Mouse (Mus musculus) granulocyte monocyte progenitor cell, adult 5-6 weeks (primary cell): ENCODE results near the gene Scoc. TPM values are rescaled to one million over a fixed set of nuclear protein-coding genes. Genes with fewer than 3 reads are reported as not detected.
"Not testable (repeated sequence)": the region's sequence is repeated elsewhere in the genome, so short reads cannot be mapped to it uniquely, and the experiment has no call there.

ENCODE experiments used
- ATAC-seq: replicated peaks from 2 replicates; pipeline ENCODE4 v1.8.0; 2016; ENCODE audit warnings: mild to moderate bottlenecking, moderate TSS enrichment, inconsistent platforms; ENCODE audit not compliant: poor library complexity, severe bottlenecking
- total RNA-seq, 2 experiments: library from RNA; stranded (forward) in 1 of 2; stranded (reverse) in 1 of 2; fragments of 200-712, 200-1000 nt in 1 of 2; fragments of >200 nt in 1 of 2; fragmentation: Nextera tagmentation in 1 of 2; gene quantifications; 2 replicates each; pipeline ENCODE4 v1.2.3; 2014 to 2017

Scoc gene
- total RNA-seq (2014; fragmentation: Nextera tagmentation), result 35.8 and 47.8 TPM in 2 replicates
- 26.2 and 34.8 TPM in 2 replicates for total RNA-seq (2017)

DNA sequence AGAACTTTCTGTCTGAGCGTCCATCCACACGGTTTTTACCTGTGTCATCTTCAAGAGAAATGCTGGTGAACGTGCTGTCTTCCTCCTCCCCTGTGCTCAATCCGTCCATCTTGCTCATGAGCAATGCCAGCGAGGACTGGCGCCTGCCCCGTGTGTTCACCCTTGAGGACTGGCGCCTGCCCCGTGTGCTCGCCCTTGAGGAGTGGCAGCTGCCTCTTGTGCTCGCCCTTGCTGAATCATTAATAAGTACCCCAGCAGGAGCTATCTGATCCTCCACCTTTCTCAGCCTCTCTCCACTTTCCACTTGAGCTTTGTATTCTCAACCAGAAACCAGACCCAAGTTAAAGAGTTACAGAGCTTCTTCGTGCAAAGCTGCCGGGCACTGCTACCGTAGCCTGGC is at the start of gene Scoc:
Gene Scoc, minus strand, starts transcription at position 170 of the 400 bp plus-strand sequence.
- ATAC-seq, result no peak

DNA sequence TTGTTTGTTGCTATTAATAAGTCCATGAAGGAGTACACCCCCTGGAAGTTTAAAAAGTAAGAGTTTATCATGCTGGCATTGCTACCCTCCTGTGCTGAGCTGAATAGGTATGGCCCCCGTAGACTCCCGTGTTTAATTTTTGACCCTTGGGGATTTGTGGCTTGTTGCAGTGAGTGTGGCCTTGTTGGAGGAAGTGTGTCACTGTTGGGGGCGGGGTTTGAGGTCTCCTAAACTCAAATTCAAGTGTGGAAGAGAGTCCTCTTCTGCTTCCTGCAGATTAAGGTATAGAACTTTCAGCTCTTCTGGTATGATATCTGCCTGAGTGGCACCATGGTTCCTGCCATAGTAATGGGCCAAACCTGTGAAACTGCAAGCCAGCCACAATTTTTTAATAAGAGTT is 1.4 kb upstream of the Scoc start:
- ATAC-seq, result no peak

DNA sequence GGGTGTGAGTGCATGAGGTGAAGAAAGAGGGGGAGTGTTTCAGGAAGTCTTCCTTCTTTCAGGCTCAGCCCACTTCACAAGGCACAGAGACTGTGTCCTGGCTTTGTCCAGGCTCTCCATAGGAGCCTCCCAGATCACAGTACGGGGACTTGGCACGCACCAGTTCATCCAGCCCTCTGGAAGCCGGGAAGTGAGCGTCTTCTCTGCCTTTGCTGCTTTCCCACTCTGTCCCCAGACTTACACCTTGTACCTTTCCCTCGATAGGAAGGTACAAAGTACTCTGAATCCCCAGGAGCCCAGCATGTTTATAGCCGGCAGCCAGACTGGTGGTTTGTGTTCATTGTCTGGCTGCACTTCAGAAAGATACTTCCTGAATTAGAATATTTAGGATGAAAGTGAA is 1.1 kb downstream of the Scoc start:
- no peak for ATAC-seq

GRCm38 (mm10) chr8:83451056-83451455 is 7.1 kb downstream of the Scoc start:
- peak; percentile 95 for ATAC-seq

DNA sequence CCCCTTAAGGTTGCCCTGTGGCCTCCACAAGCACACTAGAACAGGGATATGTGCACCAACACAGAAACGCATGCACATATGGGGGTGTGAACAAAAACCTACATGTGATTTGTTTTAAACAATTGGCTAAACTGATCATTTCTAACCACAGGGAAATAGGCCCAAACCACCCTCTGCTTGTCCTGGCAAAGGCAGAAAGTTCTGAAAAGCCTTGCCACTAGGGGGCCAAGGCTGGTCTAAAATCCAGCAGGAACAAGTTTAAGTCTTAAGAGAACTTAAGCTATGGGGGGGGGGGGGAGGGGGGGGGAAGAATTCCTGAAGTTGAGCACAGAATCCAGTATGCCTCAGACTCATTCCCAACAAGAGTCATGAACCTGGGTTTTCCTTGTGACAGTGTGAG is 8.2 kb downstream of the Scoc start:
- no peak; the same call in 1 of the 2 replicates for ATAC-seq

DNA sequence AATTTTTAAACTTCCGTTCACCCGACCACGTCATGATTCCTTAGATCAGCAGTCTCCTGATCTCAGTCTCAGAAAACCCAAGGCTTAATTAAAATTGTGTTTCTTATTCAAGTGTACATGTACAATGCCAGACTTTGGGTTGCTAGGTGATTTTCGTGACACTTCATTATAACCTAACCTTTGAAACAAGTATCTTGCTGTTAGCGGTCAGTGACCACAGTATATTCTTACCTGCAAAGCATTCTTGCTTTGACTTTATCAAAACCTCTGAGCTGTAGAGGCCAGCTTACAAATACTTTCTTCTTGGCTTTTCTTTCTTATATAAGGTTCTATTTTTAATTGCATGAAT is 15.2 kb downstream of the Scoc start:
- no peak for ATAC-seq

DNA sequence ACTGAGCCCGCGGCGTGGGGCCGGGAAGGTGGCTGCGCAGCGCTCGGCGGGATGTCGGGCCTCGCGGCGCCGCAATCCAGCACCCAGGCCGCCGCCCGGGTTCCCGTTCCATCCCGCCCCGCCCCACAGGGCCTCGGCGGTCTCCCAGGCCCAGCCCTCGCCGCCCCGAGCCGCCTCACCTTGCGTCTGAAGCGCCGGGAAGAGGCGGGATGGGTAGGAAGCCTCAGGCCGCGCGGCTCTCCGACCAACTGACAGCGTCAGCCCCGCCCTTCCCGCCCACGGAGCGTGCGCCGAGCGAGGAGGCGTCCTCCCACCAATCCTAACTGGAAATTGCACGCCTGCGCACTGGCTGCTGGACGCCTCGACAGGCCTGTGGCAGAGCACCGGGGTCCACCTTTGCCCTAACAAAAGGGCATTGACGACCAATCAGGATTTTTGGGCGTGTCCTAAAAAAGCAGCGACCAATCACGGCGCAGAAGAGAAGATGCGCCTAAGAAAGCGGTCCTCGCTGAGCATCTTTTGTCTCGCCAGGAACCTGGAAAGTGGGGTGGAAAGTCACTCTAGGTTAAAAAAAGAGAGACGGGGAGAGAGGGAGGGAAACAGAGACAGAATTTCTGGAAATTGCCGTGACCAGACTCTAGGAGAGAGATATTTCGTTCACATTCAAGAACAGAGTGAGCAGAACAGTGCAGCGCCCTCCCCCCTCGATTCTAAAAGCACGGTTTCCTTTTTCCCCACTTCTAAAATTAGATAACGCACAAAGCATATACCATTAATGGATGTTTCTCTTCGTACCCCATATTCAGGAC is 15.7 kb downstream of the Scoc start:
- peak; percentile 99 for ATAC-seq

GRCm38 (mm10) chr8:83441656-83442242 is 16.4 kb downstream of the Scoc start:
- no peak for ATAC-seq

DNA sequence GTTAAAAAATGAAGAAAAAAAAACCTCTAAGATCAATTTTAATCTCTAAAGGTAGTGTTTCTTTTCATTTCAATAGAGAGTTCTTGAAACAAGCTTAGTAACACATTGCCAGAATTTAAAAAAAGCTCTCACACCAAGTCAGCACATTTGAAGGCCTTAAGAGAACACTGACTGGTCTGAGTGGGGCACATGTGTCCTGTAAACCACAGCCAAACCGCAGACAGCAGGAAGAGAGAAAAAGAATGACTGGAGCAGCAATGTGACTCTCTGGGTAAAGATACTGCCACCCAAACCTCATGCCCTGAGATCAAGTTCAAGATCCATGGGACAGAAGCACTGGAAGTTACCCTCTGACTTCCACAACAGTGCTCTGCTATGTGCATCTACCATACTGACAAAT is 21.1 kb downstream of the Scoc start:
- peak; percentile 76 for ATAC-seq

DNA sequence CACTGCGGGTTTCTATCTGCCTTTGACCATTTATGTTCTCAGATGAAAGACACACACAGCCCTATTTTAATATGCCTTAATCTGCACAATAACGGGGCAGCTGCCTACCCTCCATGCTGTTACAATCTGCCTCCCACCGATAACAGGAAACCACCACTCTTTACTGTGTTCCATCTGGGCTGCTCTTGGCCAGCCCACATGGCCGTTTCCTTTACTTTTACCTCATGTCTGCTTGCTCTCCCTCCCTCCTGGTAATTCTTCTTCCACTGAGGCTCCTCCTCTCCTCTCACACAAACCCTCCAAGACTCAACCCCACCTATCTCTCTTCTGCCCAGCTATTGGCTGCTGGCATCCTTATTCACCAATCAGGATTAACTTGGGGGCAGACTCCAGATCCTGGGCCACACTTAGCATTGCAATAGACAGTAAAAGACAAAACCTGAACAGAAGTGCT is 29.1 kb downstream of the Scoc start:
- peak; percentile 52 for ATAC-seq

GRCm38 (mm10) chr8:83428621-83429020 is 29.6 kb downstream of the Scoc start:
- not testable (repeated sequence) for ATAC-seq

GRCm38 (mm10) chr8:83426949-83427348 is 31.2 kb downstream of the Scoc start:
- no peak for ATAC-seq

GRCm38 (mm10) chr8:83426104-83426759 is 32.0 kb downstream of the Scoc start:
- ATAC-seq, result no peak

GRCm38 (mm10) chr8:83425202-83425601 is 33.0 kb downstream of the Scoc start:
- peak; percentile 66 for ATAC-seq

DNA sequence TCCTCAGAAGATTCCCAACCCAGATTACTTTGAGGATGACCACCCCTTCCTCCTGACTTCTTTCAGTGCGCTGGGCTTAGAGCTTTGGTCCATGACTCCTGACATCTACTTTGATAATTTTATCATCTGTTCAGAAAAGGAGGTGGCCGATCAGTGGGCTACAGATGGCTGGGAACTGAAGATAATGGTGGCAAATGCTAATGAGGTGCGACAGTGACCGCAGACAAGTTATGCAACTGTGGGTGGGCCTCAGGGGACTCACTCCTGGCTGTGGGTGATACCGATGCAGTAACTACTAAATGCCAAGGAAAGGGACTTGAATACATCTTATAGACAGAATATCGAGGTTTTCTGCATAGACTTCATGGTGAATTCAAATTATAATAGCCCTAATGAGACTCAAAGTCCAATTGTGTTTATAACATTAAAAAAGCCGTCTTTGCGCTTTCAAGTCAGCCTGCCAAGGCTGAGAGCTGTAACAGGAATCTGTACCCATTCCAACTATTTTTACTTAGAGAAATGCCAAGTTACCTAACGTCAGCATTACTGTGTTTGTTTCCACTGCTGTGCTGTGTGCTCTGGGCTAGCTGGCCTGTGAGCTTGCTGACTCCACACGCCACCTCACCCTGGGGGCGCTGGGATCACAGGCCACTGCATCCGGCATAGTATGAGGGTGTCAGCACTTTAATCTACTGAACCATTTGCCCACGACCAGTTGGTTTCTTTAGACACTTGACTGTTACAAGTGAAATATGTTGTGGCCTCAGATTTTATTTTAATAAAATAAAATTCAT is 35.0 kb downstream of the Scoc start:
- ATAC-seq, result peak; percentile 52; the same call in 1 of the 2 replicates

DNA sequence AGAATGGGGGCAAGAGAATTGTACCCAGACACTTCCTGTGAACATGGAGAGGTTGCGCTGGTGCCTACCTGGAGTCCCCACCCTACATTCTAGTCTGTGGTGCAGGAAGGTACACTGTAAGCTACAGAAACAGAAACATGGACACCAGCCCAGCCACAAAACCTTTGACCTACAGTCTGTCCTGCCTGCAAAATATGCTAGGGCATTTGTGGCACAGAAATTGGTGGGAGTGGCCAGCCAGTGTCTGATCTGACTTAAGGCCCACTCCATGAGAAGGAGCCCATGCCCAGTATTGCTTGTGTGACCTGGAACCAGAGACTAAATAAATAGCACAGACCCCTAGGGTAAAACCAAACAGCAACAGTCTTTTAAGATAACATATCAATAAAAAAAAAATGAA is 36.8 kb downstream of the Scoc start:
- ATAC-seq, result no peak

- ATAC-seq, result no peak
Measured at GRCm38 (mm10) chr8:83418805-83419516, 39.2 kb downstream of the Scoc start.

- peak; percentile 42 for ATAC-seq
Measured at GRCm38 (mm10) chr8:83417970-83418369, 40.2 kb downstream of the Scoc start.

- no peak for ATAC-seq
Measured at GRCm38 (mm10) chr8:83416878-83417277, 41.3 kb downstream of the Scoc start.

DNA sequence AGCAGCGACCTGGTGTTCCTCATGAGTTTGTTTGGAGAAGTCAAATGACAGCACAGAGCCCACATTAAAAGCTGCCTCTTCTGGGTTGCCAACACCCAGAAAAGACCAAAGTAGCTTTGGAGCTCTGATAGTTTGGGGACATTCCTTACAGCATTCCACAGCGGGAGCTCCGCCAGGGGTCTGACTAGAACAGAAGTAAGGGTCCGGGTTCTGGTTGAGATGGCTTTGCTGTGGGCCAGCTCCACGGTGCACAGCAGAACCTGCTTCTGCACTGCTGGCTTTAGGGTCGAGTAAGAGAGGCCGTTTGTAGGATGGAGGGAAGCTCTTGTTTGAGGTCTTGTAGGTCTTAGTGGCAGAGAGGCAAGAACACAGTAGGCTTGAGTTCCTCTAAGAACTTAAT is 49.7 kb downstream of the Scoc start:
- no peak for ATAC-seq
